Comparison of ENCODE assay signal across 29 mouse cellular contexts in the genomic region with DNA sequence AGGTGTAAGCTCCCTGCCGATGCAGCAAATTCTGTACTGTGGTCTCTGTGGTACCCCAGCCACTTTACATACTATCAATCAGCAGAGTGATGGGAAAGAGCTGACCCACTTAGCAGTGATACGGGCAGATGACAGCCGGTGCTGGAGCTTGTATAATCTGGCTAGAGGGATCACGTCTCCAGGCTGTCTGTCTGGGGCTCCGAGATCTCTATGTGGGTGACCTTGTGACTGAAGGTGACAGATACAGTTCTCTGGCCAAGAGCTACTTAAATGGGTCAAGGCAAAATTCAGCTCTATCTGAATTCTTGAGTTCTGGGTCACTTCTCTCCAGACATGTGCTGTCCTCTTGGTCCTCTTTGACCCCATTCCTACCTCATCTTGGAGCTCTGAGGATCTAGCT.
DNase-seq lines count a peak whose midpoint lies in the region; ATAC-seq and TF ChIP-seq lines count a peak whose summit lies in the region.
"Had no signal": no experiment of that assay in that cellular context is flagged by ENCODE, and none has a peak within 500 bp of the region (broad histone marks: within the 10 kb centered on the region; RNA-seq: fewer than 3 reads in every experiment).

No protein-coding gene starts in this region.

- H3K4me2 ChIP-seq in midbrain, embryonic 11.5 days: no peak overlapping the region
- no peak overlapping the region for H3K4me2 ChIP-seq in midbrain, postnatal 0 days (ENCODE audit: low read depth, low read length, poor library complexity, severe bottlenecking)
- H3K4me2 ChIP-seq: embryonic facial prominence, embryonic 13.5 days; heart, embryonic 11.5 days; hindbrain, embryonic 13.5 days; limb, embryonic 15.5 days; liver, embryonic 13.5 days; neural tube, embryonic 15.5 days had no signal

- 83% methylated on average over 5 of the region's 5 CpGs for WGBS in midbrain, embryonic 11.5 days
- whole genome bisulfite sequencing in midbrain, postnatal 0 days: 69% methylated on average over 5 of the region's 5 CpGs

- ATAC-seq in midbrain, embryonic 11.5 days (ENCODE audit: low FRiP score): no peak
- ATAC-seq in midbrain, postnatal 0 days (ENCODE audit: low FRiP score): no peak
- ATAC-seq: activated CD4-positive, CD25-positive, alpha-beta regulatory T cell, adult 4 months; intestine, embryonic 16.5 days; lung, postnatal 0 days had no signal

- no peak overlapping the region for H3K4me3 ChIP-seq in midbrain, embryonic 11.5 days (ENCODE audit: low read depth, low read length)
- no peak overlapping the region for H3K4me3 ChIP-seq in midbrain, postnatal 0 days (ENCODE audit: low read depth, low read length)
- H3K4me3 ChIP-seq: embryonic facial prominence, embryonic 13.5 days; hindbrain, embryonic 13.5 days; limb, embryonic 10.5 days; limb, embryonic 15.5 days; liver, embryonic 13.5 days; neural tube, embryonic 15.5 days had no signal

- no peak for TF ChIP-seq CTCF in midbrain, postnatal 0 days (IDR thresholded peaks at IDR 0.05)

- no peaks in the 10 kb centered on the region for H3K4me1 ChIP-seq in midbrain, embryonic 11.5 days (ENCODE audit: control insufficient read depth, insufficient read depth, low read length)
- no peaks in the 10 kb centered on the region; the same call in 1 of the 2 replicates for H3K4me1 ChIP-seq in midbrain, postnatal 0 days (ENCODE audit: insufficient read depth, low read length)
- H3K4me1 ChIP-seq: embryonic facial prominence, embryonic 13.5 days; limb, embryonic 10.5 days; limb, embryonic 15.5 days; liver, embryonic 13.5 days had no signal

- H3K9ac ChIP-seq in midbrain, embryonic 11.5 days (ENCODE audit: low read length): no peak overlapping the region
- no peak overlapping the region for H3K9ac ChIP-seq in midbrain, postnatal 0 days (replicated peaks; ENCODE audit: low read length, poor library complexity, severe bottlenecking)
- H3K9ac ChIP-seq: embryonic facial prominence, embryonic 13.5 days; hindbrain, embryonic 13.5 days; limb, embryonic 15.5 days; liver, embryonic 13.5 days; neural tube, embryonic 15.5 days had no signal

- no peaks in the 10 kb centered on the region for H3K9me3 ChIP-seq in midbrain, embryonic 11.5 days (ENCODE audit: control insufficient read depth, low read length)
- no peaks in the 10 kb centered on the region for H3K9me3 ChIP-seq in midbrain, postnatal 0 days (ENCODE audit: low read length)
- H3K9me3 ChIP-seq: embryonic facial prominence, embryonic 13.5 days; hindbrain, embryonic 13.5 days; limb, embryonic 10.5 days; limb, embryonic 15.5 days; liver, embryonic 13.5 days; neural tube, embryonic 15.5 days had no signal

- H3K27me3 ChIP-seq in midbrain, embryonic 11.5 days (ENCODE audit: control insufficient read depth, insufficient read depth, low read length): no peaks in the 10 kb centered on the region
- no peaks in the 10 kb centered on the region for H3K27me3 ChIP-seq in midbrain, postnatal 0 days (ENCODE audit: insufficient read depth, low read length)
- H3K27me3 ChIP-seq: embryonic facial prominence, embryonic 13.5 days; hindbrain, embryonic 13.5 days; limb, embryonic 15.5 days; liver, embryonic 13.5 days; neural tube, embryonic 15.5 days had no signal

- no peaks in the 10 kb centered on the region for H3K36me3 ChIP-seq in midbrain, embryonic 11.5 days (ENCODE audit: control insufficient read depth, insufficient read depth, low read length)
- no peaks in the 10 kb centered on the region for H3K36me3 ChIP-seq in midbrain, postnatal 0 days (ENCODE audit: insufficient read depth, low read length)
- H3K36me3 ChIP-seq: embryonic facial prominence, embryonic 13.5 days; hindbrain, embryonic 13.5 days; limb, embryonic 10.5 days; limb, embryonic 15.5 days; liver, embryonic 13.5 days; neural tube, embryonic 15.5 days had no signal

- DNase-seq in cerebellum, adult 9-11 months: peak; percentile 34
- no peak for DNase-seq in cerebellum, postnatal 25 days
- DNase-seq in midbrain, embryonic 11.5 days (ENCODE audit: low spot score, missing footprints): peak; percentile 8
- DNase-seq in midbrain, postnatal 0 days (ENCODE audit: low spot score): no peak
- peak; percentile 56 for DNase-seq in brain, adult 2 months (ENCODE audit: low read depth, low spot score)
- no peak for DNase-seq in embryo, embryonic 10.5 days (ENCODE audit: low spot score)
- DNase-seq: B cell, adult 2 months; cerebellum, postnatal 36 days; gastrocnemius, postnatal 14 days; heart, postnatal 36 days; kidney, adult 8-10 months; kidney, postnatal 4 days; liver, embryonic 13.5 days; lung, adult 18-20 months; midbrain, embryonic 14.5 days; right cerebral cortex, postnatal 4 days; thymus, adult 2 months had no signal

- H3K27ac ChIP-seq in midbrain, embryonic 11.5 days (ENCODE audit: low read depth, low read length): no peak overlapping the region
- no peak overlapping the region for H3K27ac ChIP-seq in midbrain, postnatal 0 days (ENCODE audit: low read depth, low read length)
- H3K27ac ChIP-seq: embryonic facial prominence, embryonic 13.5 days; kidney, postnatal 0 days; limb, embryonic 10.5 days; limb, embryonic 15.5 days; liver, embryonic 13.5 days; macrophage; stomach, postnatal 0 days had no signal

Comparison
In these comparisons a context has a peak if more than half of its experiments do, and no peak if none do; other contexts are left out.
1. DNase-seq: peak in cerebellum, adult 9-11 months (single experiment), midbrain, embryonic 11.5 days (single experiment) and brain, adult 2 months (single experiment); none in cerebellum, postnatal 25 days (0 of 2), midbrain, postnatal 0 days (single experiment) and embryo, embryonic 10.5 days (single experiment).